ENCODE assay signal across 22 mouse cellular contexts in the genomic region with DNA sequence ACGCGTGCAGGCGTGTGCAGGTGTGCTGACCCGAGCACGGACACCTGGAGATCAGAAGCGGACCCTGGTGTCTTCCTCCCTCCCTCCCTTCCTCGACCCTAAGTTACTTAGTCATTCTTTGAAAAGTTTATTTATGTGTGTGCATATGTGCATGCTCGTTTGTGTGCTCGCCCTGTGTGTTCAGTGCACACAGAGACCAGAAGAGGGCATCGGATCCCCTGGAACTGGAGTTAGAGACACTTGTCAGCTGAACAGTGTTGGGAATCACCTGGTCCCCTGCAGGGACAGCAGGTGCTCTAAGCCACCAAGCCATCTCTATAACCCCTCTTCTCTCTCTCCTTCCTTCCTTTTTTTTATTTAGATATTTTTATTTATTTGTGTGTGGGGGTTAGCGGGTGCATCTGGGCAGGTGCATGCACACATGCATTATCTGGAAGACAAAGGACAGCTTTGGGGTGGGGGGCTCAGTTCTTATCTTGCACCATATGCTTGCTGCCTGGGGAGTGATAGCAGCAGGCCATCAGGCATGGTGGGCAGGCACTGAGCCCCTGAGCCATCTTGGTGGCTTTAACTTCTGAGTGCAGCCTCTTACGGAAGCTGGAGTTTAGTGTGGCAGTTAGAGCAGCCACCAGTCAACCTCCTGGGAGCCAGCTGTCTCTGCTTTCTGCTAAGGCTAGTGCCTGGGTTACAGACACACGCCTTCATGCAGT. TPM values are rescaled to one million over a fixed set of nuclear protein-coding genes. Genes with fewer than 3 reads are reported as not detected.
DNase-seq lines count a peak whose midpoint lies in the region; ATAC-seq and TF ChIP-seq lines count a peak whose summit lies in the region.
"Had no signal": no experiment of that assay in that cellular context is flagged by ENCODE, and none has a peak within 500 bp of the region (broad histone marks: within the 10 kb centered on the region; RNA-seq: fewer than 3 reads in every experiment).

No protein-coding gene starts in this region.

- no peak overlapping the region for H3K27ac ChIP-seq in layer of hippocampus, adult 2 months
- H3K27ac ChIP-seq in CH12.LX (ENCODE audit: insufficient read depth, low read depth) (no peak overlapping the region), ES-Bruce4 (ENCODE audit: insufficient read depth, low read length) (no peak overlapping the region)
- H3K27ac ChIP-seq in liver, embryonic 13.5 days: no peak overlapping the region
- H3K27ac ChIP-seq: embryonic facial prominence, embryonic 10.5 days; hindbrain, embryonic 12.5 days; midbrain, embryonic 15.5 days had no signal

- H3K79me2 ChIP-seq in CH12.LX (replicated peaks; ENCODE audit: control insufficient read depth, extremely low read depth, insufficient read depth, poor library complexity, severe bottlenecking): no peaks in the 10 kb centered on the region

- H3K9ac ChIP-seq in CH12.LX (ENCODE audit: insufficient read depth, low read depth) (no peak overlapping the region), ES-Bruce4 (ENCODE audit: low read depth, poor library complexity, severe bottlenecking) (no peak overlapping the region)
- H3K9ac ChIP-seq in liver, embryonic 13.5 days: no peak overlapping the region
- H3K9ac ChIP-seq: hindbrain, embryonic 12.5 days; midbrain, embryonic 15.5 days had no signal

- no peak for TF ChIP-seq POLR2A in CH12.LX (IDR thresholded peaks at IDR 0.05; ENCODE audit: low read depth, low read length)
- no peak for TF ChIP-seq POLR2A in ES-Bruce4 (IDR thresholded peaks at IDR 0.05; ENCODE audit: insufficient read depth, low read length)

- WGBS in liver, embryonic 13.5 days (ENCODE audit: insufficient replicate concordance): 60% methylated on average over 13 of the region's 13 CpGs

- H3K4me1 ChIP-seq in CH12.LX (ENCODE audit: control insufficient read depth in 1 of 2, insufficient read depth in 2 of 2) (peaks cover 20 to 27% of the 10 kb centered on the region in 2 experiments), ES-Bruce4 (ENCODE audit: control insufficient read depth, insufficient read depth, low read length) (no peaks in the 10 kb centered on the region)
- peaks cover 19% of the 10 kb centered on the region for H3K4me1 ChIP-seq in liver, embryonic 13.5 days (replicated peaks)

- H3K27me3 ChIP-seq in CH12.LX (replicated peaks): no peaks in the 10 kb centered on the region
- no peaks in the 10 kb centered on the region for H3K27me3 ChIP-seq in ES-Bruce4 (ENCODE audit: control insufficient read depth, insufficient read depth, low read length, poor library complexity, severe bottlenecking)
- 0 out of 2 replicates have a peak, but pooled peaks cover 6% of the 10 kb centered on the region for H3K27me3 ChIP-seq in liver, embryonic 13.5 days
- H3K27me3 ChIP-seq: midbrain, embryonic 15.5 days had no signal

- dilution Hi-C loops in CH12.LX (cut with MboI; ENCODE audit: extremely low pct_ligation_motif_present, extremely low pct_unique_long_range_greater_than_20kb, low sequenced_read_pairs): no loop called here

- H3K36me3 ChIP-seq in CH12.LX (replicated peaks in 1 of 2; ENCODE audit: control insufficient read depth in 1 of 2, insufficient read depth in 1 of 2, low read length in 1 of 2) (peaks cover 6 to 59% of the 10 kb centered on the region in 2 experiments), ES-Bruce4 (ENCODE audit: control insufficient read depth, insufficient read depth, low read length, poor library complexity, severe bottlenecking) (no peaks in the 10 kb centered on the region)
- no peaks in the 10 kb centered on the region for H3K36me3 ChIP-seq in liver, embryonic 13.5 days
- H3K36me3 ChIP-seq: embryonic facial prominence, embryonic 10.5 days; heart, embryonic 10.5 days; hindbrain, embryonic 12.5 days; midbrain, embryonic 15.5 days had no signal

- no peak overlapping the region for H3K4me3 ChIP-seq in layer of hippocampus, adult 2 months
- no peak overlapping the region for H3K4me3 ChIP-seq in CH12.LX (replicated peaks in 1 of 3; ENCODE audit: low read depth in 2 of 3, low read length in 2 of 3, poor library complexity in 1 of 3)
- H3K4me3 ChIP-seq in ES-Bruce4 (ENCODE audit: low read depth, low read length): no peak overlapping the region
- no peak overlapping the region for H3K4me3 ChIP-seq in liver, embryonic 13.5 days (replicated peaks)
- H3K4me3 ChIP-seq: midbrain, embryonic 15.5 days had no signal

- peak; percentile 41 for ATAC-seq in liver, embryonic 13.5 days (ENCODE audit: low read depth)
- ATAC-seq: inflammation-experienced regulatory T-cells, adult 6 months had no signal

- in situ Hi-C loops in CH12.LX (cut with MboI; ENCODE audit: low pct_ligation_motif_present, low pct_unique_long_range_greater_than_20kb, low sequenced_read_pairs): loop anchor here (5.0 to 25.0 kb wide), 3 partner anchors 218 to 538 kb away; a partner anchor contains a TSS

- peak; percentile 16 for TF ChIP-seq RAD21 in CH12.LX (IDR thresholded peaks at IDR 0.05; ENCODE audit: low read depth, low read length)

- peak; percentile 62 for TF ChIP-seq CTCF in layer of hippocampus, adult 2 months (conservative IDR thresholded peaks at IDR 0.05)
- TF ChIP-seq CTCF in CH12.LX (conservative IDR thresholded peaks at IDR 0.05 in 1 of 2, IDR thresholded peaks at IDR 0.05 in 1 of 2; ENCODE audit: low read depth in 2 of 2, low read length in 2 of 2): peak in 1 of 2 experiments; percentile 41; a peak in 1 of 4 replicates
- peak; percentile 58 for TF ChIP-seq CTCF in ES-Bruce4 (IDR thresholded peaks at IDR 0.05; ENCODE audit: low read depth, low read length)

- no peak for DNase-seq in layer of hippocampus, adult 2 months (ENCODE audit: low spot score in 2 of 2)
- no peak for DNase-seq in layer of hippocampus, adult 8-10 months (ENCODE audit: low spot score in 2 of 2)
- DNase-seq in CH12.LX (ENCODE audit: extremely low read depth): no peak
- no peak for DNase-seq in liver, embryonic 13.5 days
- no peak for DNase-seq in frontal cortex, postnatal 36 days (ENCODE audit: low spot score in 2 of 2)
- DNase-seq in thymus, postnatal 25 days: no peak
- DNase-seq: adrenal gland, postnatal 14 days; cerebellum, adult 11-12 months; cerebellum, postnatal 36 days; gastrocnemius, postnatal 25 days; heart, postnatal 10 days; kidney, adult 9 months; kidney, postnatal 4 days; lung, postnatal 10 days; right cerebral cortex, postnatal 25 days; thymus, adult 18-20 months had no signal

- H3K9me3 ChIP-seq in CH12.LX (replicated peaks; ENCODE audit: low read length) (no peaks in the 10 kb centered on the region), ES-Bruce4 (replicated peaks; ENCODE audit: control insufficient read depth, insufficient read depth, low read length, poor library complexity, severe bottlenecking) (no peaks in the 10 kb centered on the region)
- H3K9me3 ChIP-seq in liver, embryonic 13.5 days (replicated peaks): no peaks in the 10 kb centered on the region
- H3K9me3 ChIP-seq: embryonic facial prominence, embryonic 10.5 days; heart, embryonic 10.5 days; hindbrain, embryonic 12.5 days; midbrain, embryonic 15.5 days had no signal

- no peak overlapping the region for H3K4me2 ChIP-seq in CH12.LX (ENCODE audit: insufficient read depth, low read depth, poor library complexity, severe bottlenecking)
- no peak overlapping the region for H3K4me2 ChIP-seq in liver, embryonic 13.5 days

- TF ChIP-seq EP300 in CH12.LX (IDR thresholded peaks at IDR 0.05; ENCODE audit: low read length) (no peak), ES-Bruce4 (IDR thresholded peaks at IDR 0.05; ENCODE audit: insufficient read depth, low read depth, low read length) (no peak)

TF ChIP-seq in CH12.LX, 34 proteins besides CTCF, POLR2A, EP300 and RAD21:
- no peak for TF ChIP-seq NRF1 (IDR thresholded peaks at IDR 0.05; ENCODE audit: low read depth, low read length)
- TF ChIP-seq ELF1 (IDR thresholded peaks at IDR 0.05; ENCODE audit: low read depth, low read length): no peak
- TF ChIP-seq ZKSCAN1 (IDR thresholded peaks at IDR 0.05; ENCODE audit: borderline replicate concordance, low read depth, low read length): no peak
- TF ChIP-seq SMC3 (IDR thresholded peaks at IDR 0.05; ENCODE audit: low read depth, low read length): peak; percentile 41
- TF ChIP-seq MAZ (IDR thresholded peaks at IDR 0.05; ENCODE audit: low read depth, low read length): no peak
- TF ChIP-seq ZC3H11A (IDR thresholded peaks at IDR 0.05; ENCODE audit: low read depth, low read length): no peak

RNA-seq across cellular contexts. Expression of a gene that starts 34.1 kb away (rescaled TPM):
- 10 to 100 TPM; 19.3 to 20.7 TPM for total RNA-seq in layer of hippocampus, adult 2 months (2021)
- total RNA-seq in layer of hippocampus, adult 8-10 months (2022): 10 to 100 TPM; 16.6 to 22.1 (median 17.7) TPM
- total RNA-seq in CH12.LX (2012; rRNA removed): 17.8 and 18.8 TPM in 2 replicates
- 16.6 and 16.9 TPM in 2 replicates for total RNA-seq in CH12.LX (2014; rRNA removed)
- polyA plus RNA-seq in CH12.LX (2012; ENCODE audit: insufficient read length, low read depth): 28.9 and 33.0 TPM in 2 replicates
- polyA plus RNA-seq in ES-Bruce4 (2011; ENCODE audit: insufficient read depth, insufficient read length, low read depth, missing spikeins): 22.5 and 24.6 TPM in 2 replicates
- polyA plus RNA-seq in liver, embryonic 13.5 days (2015; fragmentation: Nextera tagmentation; extraction: Ambion mirVana): 19.2 and 23.0 TPM in 2 replicates
